Mouse (Mus musculus) CH12.LX (cell line): Measurements from ENCODE around the gene Yrdc. TPM values are rescaled to one million over a fixed set of nuclear protein-coding genes. Genes with fewer than 3 reads are reported as not detected.

ENCODE experiments used
- DNase-seq: peaks from one replicate; pipeline ENCODE4 v3.0.0-alpha.2; 2013; ENCODE audit errors: extremely low read depth
- H3K27ac ChIP-seq: 2 replicates; pipeline ENCODE4 v1.5.1; 2012; ENCODE audit warnings: low read depth, mild to moderate bottlenecking, control low read depth, moderate library complexity; ENCODE audit not compliant: insufficient read depth
- H3K27me3 ChIP-seq: replicated peaks from 2 replicates; pipeline ENCODE3; 2012; ENCODE audit warnings: inconsistent platforms
- H3K36me3 ChIP-seq, 2 experiments: replicated peaks in 1 of 2; 2 replicates each; pipeline versions ENCODE3 to v1.6.1; 2012; ENCODE audit warnings: inconsistent platforms in 1 of 2, low read length in 1 of 2, mild to moderate bottlenecking in 1 of 2, mixed read lengths in 1 of 2, moderate library complexity in 1 of 2; ENCODE audit not compliant: control insufficient read depth in 1 of 2, insufficient read depth in 1 of 2
- H3K4me1 ChIP-seq, 2 experiments: 2 replicates each; pipeline ENCODE4 v1.6.1; 2012; ENCODE audit warnings: inconsistent platforms in 1 of 2, moderate library complexity in 1 of 2; ENCODE audit not compliant: insufficient read depth in 2 of 2, control insufficient read depth in 1 of 2
- H3K4me2 ChIP-seq: 2 replicates; pipeline ENCODE4 v1.6.1; 2012; ENCODE audit warnings: low read depth, mild to moderate bottlenecking, control low read depth; ENCODE audit not compliant: poor library complexity, insufficient read depth, severe bottlenecking
- H3K4me3 ChIP-seq, 3 experiments: fragments of 150-350 bp in 1 of 3; sonication (generic) in 1 of 3; replicated peaks in 1 of 3; 2 replicates each; pipeline versions ENCODE3 to v1.5.1; 2011 to 2012; ENCODE audit warnings: low read depth in 2 of 3, low read length in 2 of 3, mild to moderate bottlenecking in 2 of 3, moderate library complexity in 2 of 3, control low read depth in 1 of 3, improper control_type of control experiment in 1 of 3, inconsistent platforms in 1 of 3, mixed read lengths in 1 of 3; ENCODE audit not compliant: poor library complexity in 1 of 3
- H3K79me2 ChIP-seq: replicated peaks from 2 replicates; pipeline ENCODE4 v1.6.1; 2012; ENCODE audit warnings: mild to moderate bottlenecking, moderate library complexity; ENCODE audit not compliant: control insufficient read depth, poor library complexity, insufficient read depth, severe bottlenecking; ENCODE audit errors: extremely low read depth
- H3K9ac ChIP-seq: 2 replicates; pipeline ENCODE4 v1.6.1; 2012; ENCODE audit warnings: low read depth, mild to moderate bottlenecking, control low read depth, moderate library complexity; ENCODE audit not compliant: insufficient read depth
- H3K9me3 ChIP-seq: replicated peaks from 2 replicates; pipeline ENCODE3; 2012; ENCODE audit warnings: low read length, inconsistent platforms, mixed read lengths
- E2F4 ChIP-seq: IDR thresholded peaks from 2 replicates; pipeline ENCODE4 v1.6.1; 2011; ENCODE audit warnings: low read depth, low read length, improper control_type of control experiment; ENCODE audit not compliant: insufficient replicate concordance
- ELF1 ChIP-seq: IDR thresholded peaks from 2 replicates; pipeline ENCODE4 v1.6.1; 2014; ENCODE audit warnings: low read depth, mild to moderate bottlenecking, inconsistent platforms, low read length, improper control_type of control experiment
- EP300 ChIP-seq: IDR thresholded peaks from 2 replicates; pipeline ENCODE4 v1.6.1; 2011; ENCODE audit warnings: low read length, improper control_type of control experiment
- ETS1 ChIP-seq: conservative IDR thresholded peaks from 2 replicates; pipeline ENCODE4 v1.6.1; 2012; ENCODE audit warnings: low read depth, mild to moderate bottlenecking, inconsistent platforms, low read length, improper control_type of control experiment, moderate library complexity
- IRF4 ChIP-seq: IDR thresholded peaks from 2 replicates; pipeline ENCODE4 v1.6.1; 2014; ENCODE audit warnings: low read depth, mild to moderate bottlenecking, inconsistent platforms, low read length, improper control_type of control experiment
- KAT2A ChIP-seq: IDR thresholded peaks from 2 replicates; pipeline ENCODE4 v1.6.1; 2012; ENCODE audit warnings: low read length, improper control_type of control experiment, inconsistent platforms; ENCODE audit not compliant: insufficient replicate concordance
- MEF2A ChIP-seq: IDR thresholded peaks from 2 replicates; pipeline ENCODE4 v1.6.1; 2014; ENCODE audit warnings: low read depth, mild to moderate bottlenecking, inconsistent platforms, low read length, improper control_type of control experiment, borderline replicate concordance
- MXI1 ChIP-seq: IDR thresholded peaks from 2 replicates; pipeline ENCODE4 v1.6.1; 2011; ENCODE audit warnings: mild to moderate bottlenecking, low read depth, low read length, improper control_type of control experiment
- MYC ChIP-seq: IDR thresholded peaks from 2 replicates; pipeline ENCODE4 v1.6.1; 2011; ENCODE audit warnings: low read depth, mild to moderate bottlenecking, improper control_type of control experiment, low read length
- POLR2A ChIP-seq: IDR thresholded peaks from 2 replicates; pipeline ENCODE4 v1.6.1; 2011; ENCODE audit warnings: low read depth, mild to moderate bottlenecking, improper control_type of control experiment, low read length
- RCOR1 ChIP-seq: conservative IDR thresholded peaks from 2 replicates; pipeline ENCODE4 v1.6.1; 2012; ENCODE audit warnings: low read depth, mild to moderate bottlenecking, inconsistent platforms, low read length, improper control_type of control experiment
- SMC3 ChIP-seq: IDR thresholded peaks from 2 replicates; pipeline ENCODE4 v1.6.1; 2011; ENCODE audit warnings: low read depth, low read length, improper control_type of control experiment
- USF2 ChIP-seq: conservative IDR thresholded peaks from 2 replicates; pipeline ENCODE4 v1.6.1; 2011; ENCODE audit warnings: low read depth, low read length, improper control_type of control experiment
- ZKSCAN1 ChIP-seq: IDR thresholded peaks from 2 replicates; pipeline ENCODE4 v1.6.1; 2012; ENCODE audit warnings: low read depth, inconsistent platforms, low read length, improper control_type of control experiment, borderline replicate concordance
- ZMIZ1 ChIP-seq: IDR thresholded peaks from 2 replicates; pipeline ENCODE4 v1.6.1; 2012; ENCODE audit warnings: low read depth, mild to moderate bottlenecking, inconsistent platforms, low read length, improper control_type of control experiment
- ZNF384 ChIP-seq: IDR thresholded peaks from 2 replicates; pipeline ENCODE4 v1.6.1; 2012; ENCODE audit warnings: low read depth, low read length, improper control_type of control experiment, inconsistent platforms
- dilution Hi-C: fragments of 300-500 bp; cut with MboI; formaldehyde crosslinking; loops from 2 replicates; pipeline ENCODE4 v1.14.3; 2020; ENCODE audit warnings: low sequenced_read_pairs; ENCODE audit not compliant: extremely low pct_unique_long_range_greater_than_20kb, extremely low pct_ligation_motif_present
- in situ Hi-C: fragments of 300-500 bp; cut with MboI; formaldehyde crosslinking; loops from 3 replicates; pipeline ENCODE4 v1.14.3; 2019; ENCODE audit warnings: low sequenced_read_pairs, low pct_ligation_motif_present, low pct_unique_long_range_greater_than_20kb, mixed read lengths
- polyA plus RNA-seq: library from polyadenylated mRNA; unstranded; fragments of >175 nt; gene quantifications from 2 replicates; pipeline ENCODE4 v1.2.1, GENCODE M21; 2012; ENCODE audit warnings: low read depth; ENCODE audit not compliant: insufficient read length
- total RNA-seq, 2 experiments: library from RNA; depleted of rRNA; stranded (reverse); fragments of 300-350 nt in 1 of 2; fragments of >200 nt in 1 of 2; gene quantifications; 2 replicates each; pipeline ENCODE4 v1.2.3; 2012 to 2014

Gene Yrdc
- total and polyA plus RNA-seq, 3 experiments = 86.8 to 160 (median 87.6) TPM

- dilution Hi-C loops = no loop called here
- Histone ChIP-seq H3K4me2 (no peak overlapping the region), H3K27ac (no peak overlapping the region), H3K27me3 (peaks cover 84% of the 10 kb centered on the region), H3K9ac (no peak overlapping the region), H3K4me3 (no peak overlapping the region), H3K79me2 (no peaks in the 10 kb centered on the region), H3K36me3 (no peaks in the 10 kb centered on the region), H3K9me3 (peaks cover 3% of the 10 kb centered on the region), H3K4me1 (0 out of 4 replicates have a peak, but pooled peaks cover 0 to 3% of the 10 kb centered on the region in 2 experiments)
- TF ChIP-seq SMC3 (no peak), MYC (no peak), IRF4 (no peak), ZNF384 (no peak), ZKSCAN1 (no peak)
- in situ Hi-C loops = no loop called here
- no peak for DNase-seq
These were observed 44.3 kb downstream of the Yrdc start for GRCm38 (mm10) chr4:124894508-124895428.

GRCm38 (mm10) chr4:124898428-124898827, 47.9 kb downstream of the Yrdc start:
- Histone ChIP-seq H3K4me3 (no peak overlapping the region), H3K9me3 (peaks cover 7% of the 10 kb centered on the region), H3K4me1 (0 out of 4 replicates have a peak, but pooled peaks cover 0 to 3% of the 10 kb centered on the region in 2 experiments), H3K4me2 (no peak overlapping the region), H3K79me2 (no peaks in the 10 kb centered on the region), H3K9ac (no peak overlapping the region), H3K36me3 (no peaks in the 10 kb centered on the region), H3K27ac (no peak overlapping the region), H3K27me3 (peaks cover 81% of the 10 kb centered on the region)
- dilution Hi-C loops = no loop called here
- no peak for TF ChIP-seq MXI1
- no peak for TF ChIP-seq MYC
- TF ChIP-seq ETS1 = no peak
- TF ChIP-seq POLR2A = no peak
- TF ChIP-seq USF2 = no peak
- no peak for TF ChIP-seq MEF2A
- no peak for TF ChIP-seq ZMIZ1
- no peak for TF ChIP-seq RCOR1
- no peak for TF ChIP-seq EP300
- TF ChIP-seq ELF1 = no peak
- TF ChIP-seq KAT2A = no peak
- TF ChIP-seq E2F4 = no peak
- no peak for DNase-seq
- in situ Hi-C loops = no loop called here
